Mouse (Mus musculus): ENCODE measurements around the gene Dnajb8.
A peak's percentile ranks its signal among the peaks of the same experiment; 100 is the strongest.

- peak; percentile 86 for TF ChIP-seq CTCF (conservative IDR thresholded peaks at IDR 0.05; ENCODE audit: insufficient read depth, insufficient read length, low read depth, low read length)
- no peak for TF ChIP-seq POLR2A (IDR thresholded peaks at IDR 0.05; ENCODE audit: low read depth, low read length)
Measured at GRCm38 (mm10) chr6:88242604-88243003, 20.5 kb downstream of the Dnajb8 start.
